Mouse (Mus musculus) heart, embryonic 15.5 days (tissue): ENCODE measurements around the gene Pitx1. TPM values are rescaled to one million over a fixed set of nuclear protein-coding genes. Genes with fewer than 3 reads are reported as not detected.

Experiments
- ATAC-seq: fragments of 200-750 bp; cut with Nextera tagmentation; replicated peaks from 2 replicates; pipeline ENCODE4 v1.8.0; 2017; ENCODE audit warnings: low read depth, moderate TSS enrichment; ENCODE audit not compliant: insufficient number of reproducible peaks, insufficient read depth, low FRiP score
- H3K27ac ChIP-seq: fragments of 300-500 bp; sonication (generic); 2 replicates; pipeline ENCODE4 v1.5.1; 2015; ENCODE audit warnings: mild to moderate bottlenecking, inconsistent platforms
- H3K27me3 ChIP-seq: fragments of 300-500 bp; sonication (generic); 2 replicates; pipeline ENCODE4 v1.6.1; 2015; ENCODE audit warnings: inconsistent platforms
- H3K36me3 ChIP-seq: fragments of 300-500 bp; sonication (generic); 2 replicates; pipeline ENCODE4 v1.6.1; 2015; ENCODE audit warnings: mild to moderate bottlenecking, inconsistent platforms
- H3K4me1 ChIP-seq: fragments of 300-500 bp; sonication (generic); replicated peaks from 2 replicates; pipeline ENCODE4 v1.6.1; 2015; ENCODE audit warnings: inconsistent platforms
- H3K4me2 ChIP-seq: fragments of 300-500 bp; sonication (generic); 2 replicates; pipeline ENCODE4 v1.6.1; 2015; ENCODE audit warnings: inconsistent platforms, mild to moderate bottlenecking, moderate library complexity
- H3K4me3 ChIP-seq: fragments of 300-500 bp; sonication (generic); 2 replicates; pipeline ENCODE4 v1.5.1; 2015; ENCODE audit warnings: mild to moderate bottlenecking, inconsistent platforms
- H3K9ac ChIP-seq: fragments of 300-500 bp; sonication (generic); 2 replicates; pipeline ENCODE4 v1.6.1; 2015; ENCODE audit warnings: mild to moderate bottlenecking, inconsistent platforms
- H3K9me3 ChIP-seq: fragments of 300-500 bp; sonication (generic); replicated peaks from 2 replicates; pipeline ENCODE4 v1.6.1; 2016; ENCODE audit warnings: inconsistent platforms
- WGBS: fragments of 180-500 bp; shearing (Covaris S2); methylation state at CpG from one replicate; pipeline ENCODE4 v1.1.7; 2015; ENCODE audit warnings: mixed read lengths; 5-methylcytosine and 5-hydroxymethylcytosine counted together
- polyA plus RNA-seq: library from polyadenylated mRNA; unstranded; fragments of >200 nt; fragmentation: Nextera tagmentation; extraction: Ambion mirVana; gene quantifications from 2 replicates; pipeline ENCODE4 v1.2.1, GENCODE M21; 2015

Pitx1 gene
- polyA plus RNA-seq, 1 experiment from 2014 or later, result 0.05 TPM

GRCm38 (mm10) chr13:55830833-55831721 lies 4.9 kb downstream of the Pitx1 start:
- Histone ChIP-seq H3K4me3 (peak overlapping the region; percentile 38), H3K9ac (no peak overlapping the region), H3K27ac (no peak overlapping the region), H3K9me3 (no peaks in the 10 kb centered on the region), H3K4me1 (peaks cover 41% of the 10 kb centered on the region), H3K36me3 (no peaks in the 10 kb centered on the region), H3K4me2 (peak overlapping the region; percentile 56), H3K27me3 (peaks cover 93% of the 10 kb centered on the region)
- no peak for ATAC-seq
- WGBS, result under 1% methylated on average over 42 of the region's 82 CpGs

- WGBS, result 1% methylated on average over 48 of the region's 48 CpGs
- peak overlapping the region; percentile 38 for H3K4me3 ChIP-seq
- H3K4me1 ChIP-seq, result peaks cover 40% of the 10 kb centered on the region
- no peaks in the 10 kb centered on the region for H3K36me3 ChIP-seq
- H3K27me3 ChIP-seq, result peaks cover 93% of the 10 kb centered on the region
- peak overlapping the region; percentile 56 for H3K4me2 ChIP-seq
- ATAC-seq, result no peak
- H3K9me3 ChIP-seq, result no peaks in the 10 kb centered on the region
- H3K27ac ChIP-seq, result no peak overlapping the region
- no peak overlapping the region for H3K9ac ChIP-seq
These were observed 5.7 kb downstream of the Pitx1 start for GRCm38 (mm10) chr13:55830081-55830832.

- peaks cover 42% of the 10 kb centered on the region for H3K4me1 ChIP-seq
- no peak overlapping the region for H3K9ac ChIP-seq
- H3K27ac ChIP-seq, result no peak overlapping the region
- no peaks in the 10 kb centered on the region for H3K9me3 ChIP-seq
- WGBS, result 12% methylated on average over 12 of the region's 12 CpGs
- H3K36me3 ChIP-seq, result no peaks in the 10 kb centered on the region
- H3K4me3 ChIP-seq, result no peak overlapping the region
- ATAC-seq, result no peak
- peaks cover 93% of the 10 kb centered on the region for H3K27me3 ChIP-seq
- no peak overlapping the region for H3K4me2 ChIP-seq
These were observed 6.9 kb downstream of the Pitx1 start for GRCm38 (mm10) chr13:55829018-55829655.

GRCm38 (mm10) chr13:55828141-55829017 lies 7.6 kb downstream of the Pitx1 start:
- Histone ChIP-seq H3K36me3 (no peaks in the 10 kb centered on the region), H3K4me1 (peaks cover 42% of the 10 kb centered on the region), H3K4me2 (peak overlapping the region; percentile 21), H3K4me3 (peak overlapping the region; percentile 3), H3K27ac (no peak overlapping the region), H3K9ac (no peak overlapping the region), H3K27me3 (peaks cover 93% of the 10 kb centered on the region), H3K9me3 (no peaks in the 10 kb centered on the region)
- 3% methylated on average over 50 of the region's 50 CpGs for WGBS
- no peak for ATAC-seq

GRCm38 (mm10) chr13:55827679-55828140 lies 8.3 kb downstream of the Pitx1 start:
- H3K36me3 ChIP-seq, result no peaks in the 10 kb centered on the region
- peak overlapping the region; percentile 21 for H3K4me2 ChIP-seq
- peak overlapping the region; percentile 3 for H3K4me3 ChIP-seq
- no peaks in the 10 kb centered on the region for H3K9me3 ChIP-seq
- H3K27ac ChIP-seq, result no peak overlapping the region
- H3K4me1 ChIP-seq, result peaks cover 42% of the 10 kb centered on the region
- no peak overlapping the region for H3K9ac ChIP-seq
- ATAC-seq, result no peak
- WGBS, result 3% methylated on average over 6 of the region's 6 CpGs
- H3K27me3 ChIP-seq, result peaks cover 93% of the 10 kb centered on the region

- WGBS, result 7% methylated on average over 13 of the region's 13 CpGs
These were observed 9.0 kb downstream of the Pitx1 start for GRCm38 (mm10) chr13:55826796-55827678.

GRCm38 (mm10) chr13:55826008-55826671 lies 9.9 kb downstream of the Pitx1 start:
- no peak for ATAC-seq
- 3% methylated on average over 56 of the region's 56 CpGs for WGBS
- H3K4me3 ChIP-seq, result peak overlapping the region; percentile 16; the same call in 1 of the 2 replicates
- H3K9me3 ChIP-seq, result no peaks in the 10 kb centered on the region
- peak overlapping the region; percentile 28; the same call in 1 of the 2 replicates for H3K4me2 ChIP-seq
- peaks cover 93% of the 10 kb centered on the region for H3K27me3 ChIP-seq
- no peak overlapping the region for H3K9ac ChIP-seq
- no peak overlapping the region for H3K27ac ChIP-seq
- peaks cover 36% of the 10 kb centered on the region for H3K4me1 ChIP-seq
- no peaks in the 10 kb centered on the region for H3K36me3 ChIP-seq

More at GRCm38 (mm10) chr13:55826796-55827678, 9.0 kb downstream of the Pitx1 start:
- H3K27me3 ChIP-seq, result peaks cover 93% of the 10 kb centered on the region
- H3K27ac ChIP-seq, result no peak overlapping the region
- no peaks in the 10 kb centered on the region for H3K9me3 ChIP-seq
- no peak overlapping the region for H3K4me3 ChIP-seq
- no peak for ATAC-seq
- no peak overlapping the region for H3K9ac ChIP-seq
- no peak overlapping the region for H3K4me2 ChIP-seq
- H3K4me1 ChIP-seq, result peaks cover 42% of the 10 kb centered on the region
- no peaks in the 10 kb centered on the region for H3K36me3 ChIP-seq

- no peaks in the 10 kb centered on the region for H3K36me3 ChIP-seq
- H3K4me2 ChIP-seq, result no peak overlapping the region
- H3K27ac ChIP-seq, result no peak overlapping the region
- no peak; the same call in 1 of the 2 replicates for ATAC-seq
- no peaks in the 10 kb centered on the region for H3K9me3 ChIP-seq
- WGBS, result 2% methylated on average over 31 of the region's 32 CpGs
- no peak overlapping the region for H3K9ac ChIP-seq
- H3K4me1 ChIP-seq, result peaks cover 27% of the 10 kb centered on the region
- peaks cover 93% of the 10 kb centered on the region for H3K27me3 ChIP-seq
- no peak overlapping the region for H3K4me3 ChIP-seq
These were observed 10.7 kb downstream of the Pitx1 start for GRCm38 (mm10) chr13:55825245-55825681.

- no peak overlapping the region for H3K27ac ChIP-seq
- H3K4me3 ChIP-seq, result no peak overlapping the region
- 17% methylated on average over 10 of the region's 10 CpGs for WGBS
These were observed 11.6 kb downstream of the Pitx1 start for GRCm38 (mm10) chr13:55824151-55824945.

More at GRCm38 (mm10) chr13:55824151-55824945, 11.6 kb downstream of the Pitx1 start:
- ATAC-seq, result no peak
- H3K27me3 ChIP-seq, result peaks cover 95% of the 10 kb centered on the region
- no peak overlapping the region for H3K9ac ChIP-seq
- peaks cover 21% of the 10 kb centered on the region for H3K4me1 ChIP-seq
- H3K36me3 ChIP-seq, result no peaks in the 10 kb centered on the region
- no peaks in the 10 kb centered on the region for H3K9me3 ChIP-seq
- H3K4me2 ChIP-seq, result no peak overlapping the region
